Mouse (Mus musculus): ENCODE measurements around the gene Sgcb.

- TF ChIP-seq POLR2A (IDR thresholded peaks at IDR 0.05; ENCODE audit: low read depth, low read length) (no peak), CTCF (IDR thresholded peaks at IDR 0.05; ENCODE audit: extremely low read depth, insufficient read length, insufficient replicate concordance, low read depth, low read length) (no peak)
Measured at GRCm38 (mm10) chr5:73675604-73676003, 28.0 kb upstream of the Sgcb start.
